Mouse (Mus musculus) stomach, embryonic 16.5 days (tissue): ENCODE results near the gene Actb. TPM values are rescaled to one million over a fixed set of nuclear protein-coding genes. Genes with fewer than 3 reads are reported as not detected.

ENCODE experiments used
- ATAC-seq: fragments of 200-750 bp; cut with Nextera tagmentation; 2 replicates; pipeline ENCODE4 v1.8.0; 2017; ENCODE audit warnings: moderate number of reproducible peaks, moderate TSS enrichment; ENCODE audit not compliant: insufficient read depth, low FRiP score
- H3K27ac ChIP-seq: fragments of 300-500 bp; sonication (generic); 2 replicates; pipeline ENCODE4 v1.5.1; 2014; ENCODE audit warnings: low read length
- H3K27me3 ChIP-seq: fragments of 300-500 bp; sonication (generic); 2 replicates; pipeline ENCODE4 v1.6.1; 2014; ENCODE audit warnings: low read length, control low read depth, mixed read lengths; ENCODE audit not compliant: control insufficient read depth, insufficient read depth
- H3K36me3 ChIP-seq: fragments of 300-500 bp; sonication (generic); 2 replicates; pipeline ENCODE4 v1.6.1; 2014; ENCODE audit warnings: low read length; ENCODE audit not compliant: control insufficient read depth, insufficient read depth
- H3K4me1 ChIP-seq: fragments of 300-500 bp; sonication (generic); 2 replicates; pipeline ENCODE4 v1.6.1; 2014; ENCODE audit warnings: low read length, control low read depth, mixed read lengths; ENCODE audit not compliant: control insufficient read depth, insufficient read depth
- H3K4me2 ChIP-seq: fragments of 300-500 bp; sonication (generic); 2 replicates; pipeline ENCODE4 v1.6.1; 2014; ENCODE audit warnings: low read depth, low read length, mixed read lengths
- H3K4me3 ChIP-seq: fragments of 300-500 bp; sonication (generic); replicated peaks from 2 replicates; pipeline ENCODE4 v1.5.1; 2014; ENCODE audit warnings: mild to moderate bottlenecking, low read length
- H3K9ac ChIP-seq: fragments of 300-500 bp; sonication (generic); 2 replicates; pipeline ENCODE4 v1.6.1; 2014; ENCODE audit warnings: low read length
- H3K9me3 ChIP-seq: fragments of 300-500 bp; sonication (generic); replicated peaks from 2 replicates; pipeline ENCODE4 v1.6.1; 2016; ENCODE audit warnings: low read length, control low read depth; ENCODE audit not compliant: control insufficient read depth
- WGBS: fragments of 180-500 bp; shearing (Covaris S2); extraction: QIAGEN DNeasy Blood & Tissue Kit; methylation state at CpG from one replicate; pipeline ENCODE4 v1.1.7; 2014; 5-methylcytosine and 5-hydroxymethylcytosine counted together
- polyA plus RNA-seq: library from polyadenylated mRNA; unstranded; fragments of >200 nt; fragmentation: Nextera tagmentation; extraction: Ambion mirVana; gene quantifications from 2 replicates; pipeline ENCODE4 v1.2.1, GENCODE M21; 2015

Actb gene
- polyA plus RNA-seq, 1 experiment from 2014 or later, result 15,131 TPM

DNA sequence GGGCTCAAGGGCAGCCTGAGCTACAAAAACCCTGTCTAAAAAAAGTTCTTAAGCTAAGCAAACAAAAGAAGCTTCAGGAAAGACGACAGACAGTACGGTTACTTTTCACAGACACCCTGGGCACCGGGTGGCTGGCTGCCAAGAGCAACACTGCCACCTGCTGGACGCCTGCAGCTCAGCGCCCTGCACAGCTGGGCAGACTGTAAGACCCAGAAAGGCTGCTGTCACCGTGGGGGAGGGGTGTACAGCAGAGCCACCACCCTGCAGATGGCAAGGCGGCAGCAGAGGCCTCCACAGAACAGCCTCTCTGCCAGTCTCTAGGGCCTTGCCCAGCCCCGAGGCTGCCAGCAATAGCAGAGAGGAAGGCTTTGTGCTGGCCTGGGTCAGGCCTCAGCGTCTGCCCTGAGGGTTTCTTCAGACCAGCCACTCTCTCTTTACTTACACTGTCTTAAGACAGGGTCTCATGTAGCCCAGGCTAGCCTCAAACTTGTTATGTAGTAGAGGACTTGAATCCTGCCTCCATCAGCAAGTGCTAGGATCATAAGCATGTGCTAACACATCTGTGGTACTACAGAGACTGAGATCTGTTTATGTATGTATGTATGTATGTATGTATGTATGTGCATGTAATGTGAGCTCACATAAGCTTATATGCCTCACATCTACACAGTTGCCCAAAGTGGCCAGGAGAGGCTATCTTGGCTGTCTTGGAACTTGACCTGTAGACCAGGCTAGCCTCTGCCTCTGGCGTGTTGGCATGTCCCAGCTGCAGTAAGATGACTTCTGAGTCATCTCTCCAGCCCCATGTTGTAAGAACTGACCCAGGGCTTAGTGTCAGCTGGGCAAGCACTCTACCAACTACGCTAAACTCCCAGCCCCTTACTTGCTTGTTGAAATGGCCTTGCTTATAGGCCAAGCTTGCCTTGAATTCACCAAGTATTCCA, 28.9 kb downstream of the Actb start:
- no peak overlapping the region for H3K4me2 ChIP-seq
- H3K4me1 ChIP-seq, result peaks cover 3% of the 10 kb centered on the region; the same call in 1 of the 2 replicates
- H3K27ac ChIP-seq, result no peak overlapping the region
- no peaks in the 10 kb centered on the region for H3K9me3 ChIP-seq
- no peaks in the 10 kb centered on the region for H3K27me3 ChIP-seq
- WGBS, result 33% methylated on average over 11 of the region's 11 CpGs
- peak; percentile 59 for ATAC-seq
- H3K36me3 ChIP-seq, result peaks cover 7% of the 10 kb centered on the region; the same call in 1 of the 2 replicates
- H3K9ac ChIP-seq, result no peak overlapping the region
- no peak overlapping the region for H3K4me3 ChIP-seq

DNA sequence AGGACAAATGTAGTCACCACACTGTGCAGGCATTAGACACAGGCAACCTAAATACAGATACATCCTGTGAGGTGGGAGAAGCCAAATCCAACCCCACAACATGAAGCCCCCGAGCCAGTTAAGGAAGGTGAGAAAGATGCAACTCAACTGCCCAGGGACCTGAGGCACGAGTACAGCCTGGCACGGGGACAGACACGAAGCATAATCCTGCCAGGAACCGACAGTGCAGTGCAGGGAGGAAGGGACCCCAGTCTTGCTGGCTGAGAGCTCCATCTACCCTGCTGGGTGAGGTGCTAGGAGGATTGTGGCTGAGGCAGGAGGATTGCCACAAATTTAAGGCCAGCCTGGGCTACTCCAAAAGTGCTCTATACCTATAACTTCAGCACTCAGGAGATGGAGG, 29.7 kb downstream of the Actb start:
- Histone ChIP-seq H3K27me3 (no peaks in the 10 kb centered on the region), H3K4me1 (peaks cover 3% of the 10 kb centered on the region; the same call in 1 of the 2 replicates), H3K27ac (no peak overlapping the region), H3K4me3 (no peak overlapping the region), H3K9ac (no peak overlapping the region), H3K9me3 (no peaks in the 10 kb centered on the region), H3K4me2 (no peak overlapping the region), H3K36me3 (peaks cover 7% of the 10 kb centered on the region; the same call in 1 of the 2 replicates)
- 89% methylated on average over 5 of the region's 5 CpGs for WGBS
- no peak for ATAC-seq

DNA sequence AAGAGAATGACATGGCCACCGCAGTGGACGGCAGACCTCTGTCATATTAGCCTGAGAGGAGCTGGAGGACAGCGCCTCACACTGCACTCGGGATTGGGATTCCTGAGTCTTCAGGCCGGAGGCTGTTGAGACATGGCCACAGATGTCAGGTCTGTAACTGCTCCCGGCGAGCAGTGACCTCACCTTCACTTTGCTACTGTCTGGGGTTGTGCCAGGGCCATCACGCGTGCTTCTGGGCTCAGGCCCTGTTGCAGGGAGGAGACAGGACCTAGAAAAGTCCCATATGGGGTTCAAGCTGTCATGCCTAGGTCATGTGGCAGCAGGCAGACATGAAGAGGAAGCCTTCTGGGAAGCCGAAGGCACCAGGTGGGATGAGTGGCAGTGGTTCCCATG, 31.0 kb downstream of the Actb start:
- no peak for ATAC-seq
- peaks cover 7% of the 10 kb centered on the region; the same call in 1 of the 2 replicates for H3K36me3 ChIP-seq

DNA sequence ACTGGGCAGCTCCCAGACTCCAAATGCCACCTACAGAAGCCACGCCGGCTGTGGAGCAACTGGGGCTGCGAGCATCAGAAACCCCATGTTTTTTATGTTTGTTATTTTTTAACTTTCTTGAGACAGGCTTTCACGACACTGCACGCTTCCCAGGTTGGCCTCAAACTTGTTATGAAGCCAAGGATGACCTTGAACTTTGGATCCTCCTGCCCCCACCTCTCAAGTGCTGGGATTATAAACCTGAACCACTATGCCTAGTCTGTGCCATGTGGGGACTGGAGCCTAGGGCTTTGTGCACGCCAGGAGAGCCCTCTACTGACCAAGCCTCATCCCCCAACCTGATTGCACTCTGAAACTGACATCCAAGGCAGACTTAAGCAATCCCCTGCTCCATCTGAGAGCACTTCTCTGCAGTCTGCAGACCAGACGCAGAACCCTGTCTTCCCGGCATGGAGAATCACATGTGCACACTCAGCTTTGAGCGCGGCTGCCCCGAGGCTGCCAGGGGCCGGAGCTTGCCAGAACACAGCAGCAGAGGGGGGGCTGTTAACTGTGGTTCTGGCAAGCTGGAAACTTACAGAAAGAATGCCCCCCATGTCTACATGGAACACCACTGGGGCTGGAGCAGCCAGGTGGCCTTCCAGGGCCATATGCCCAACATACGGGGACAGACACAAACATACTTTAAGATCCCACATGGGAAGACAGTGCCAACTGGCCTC, 31.6 kb downstream of the Actb start:
- Histone ChIP-seq H3K9me3 (no peaks in the 10 kb centered on the region), H3K4me2 (no peak overlapping the region), H3K27ac (no peak overlapping the region), H3K36me3 (peaks cover 7% of the 10 kb centered on the region; the same call in 1 of the 2 replicates), H3K9ac (no peak overlapping the region; the same call in 1 of the 2 replicates), H3K27me3 (no peaks in the 10 kb centered on the region), H3K4me1 (no peaks in the 10 kb centered on the region), H3K4me3 (no peak overlapping the region)
- WGBS, result 88% methylated on average over 13 of the region's 13 CpGs
- no peak for ATAC-seq

More for the DNA sequence above, 31.0 kb downstream of the Actb start:
- Histone ChIP-seq H3K9ac (no peak overlapping the region), H3K4me3 (no peak overlapping the region), H3K4me2 (no peak overlapping the region), H3K27ac (no peak overlapping the region), H3K9me3 (no peaks in the 10 kb centered on the region), H3K27me3 (no peaks in the 10 kb centered on the region), H3K4me1 (no peaks in the 10 kb centered on the region)
- 89% methylated on average over 10 of the region's 10 CpGs for WGBS

DNA sequence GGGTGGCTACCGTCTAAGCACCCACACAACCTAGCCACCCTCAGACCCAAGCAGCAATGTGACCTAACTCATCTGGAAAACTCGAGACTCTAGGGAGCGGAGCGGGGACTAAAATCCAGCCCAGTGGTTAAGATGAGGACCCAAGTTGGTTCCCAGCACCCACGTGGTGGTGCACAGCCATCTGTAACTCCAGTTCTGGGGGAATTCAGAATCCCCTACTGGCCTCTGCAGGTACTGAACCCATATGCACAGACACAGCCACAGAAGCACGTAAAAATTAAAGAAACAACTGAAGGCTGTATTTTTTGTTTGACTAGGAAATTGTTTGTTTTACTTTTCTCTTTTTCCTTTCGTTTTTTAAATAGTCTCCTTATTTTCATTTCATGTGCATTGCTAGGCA, 32.8 kb downstream of the Actb start:
- no peaks in the 10 kb centered on the region for H3K4me1 ChIP-seq
- H3K4me2 ChIP-seq, result no peak overlapping the region
- no peak for ATAC-seq
- H3K27ac ChIP-seq, result no peak overlapping the region
- H3K4me3 ChIP-seq, result no peak overlapping the region
- 94% methylated on average over 7 of the region's 7 CpGs for WGBS
- H3K9ac ChIP-seq, result no peak overlapping the region
- peaks cover 7% of the 10 kb centered on the region; the same call in 1 of the 2 replicates for H3K36me3 ChIP-seq
- no peaks in the 10 kb centered on the region for H3K9me3 ChIP-seq
- no peaks in the 10 kb centered on the region for H3K27me3 ChIP-seq

DNA sequence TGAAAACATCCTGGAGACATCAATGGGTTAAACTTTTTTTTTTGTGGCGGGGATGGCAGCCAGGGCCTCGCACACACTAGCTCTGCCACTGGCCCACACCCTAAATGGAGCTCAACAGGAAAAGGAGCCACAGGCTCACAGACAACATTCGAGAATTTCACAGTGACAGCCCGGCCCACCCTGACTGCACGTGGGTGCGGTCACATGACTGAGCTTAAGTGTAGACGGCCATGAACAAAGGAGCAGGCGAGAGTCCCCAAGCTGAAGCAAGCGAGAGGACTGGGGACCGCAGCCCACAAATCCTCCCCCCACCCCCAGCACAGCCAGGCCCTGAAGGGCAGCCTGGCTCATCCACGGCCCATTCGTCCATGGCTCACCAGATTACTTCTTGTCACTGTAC, 34.8 kb downstream of the Actb start:
- H3K4me2 ChIP-seq, result no peak overlapping the region
- H3K27me3 ChIP-seq, result no peaks in the 10 kb centered on the region
- H3K36me3 ChIP-seq, result no peaks in the 10 kb centered on the region
- no peak overlapping the region for H3K4me3 ChIP-seq
- no peak for ATAC-seq
- no peak overlapping the region for H3K27ac ChIP-seq
- no peak overlapping the region for H3K9ac ChIP-seq
- 63% methylated on average over 12 of the region's 12 CpGs for WGBS
- H3K9me3 ChIP-seq, result no peaks in the 10 kb centered on the region
- no peaks in the 10 kb centered on the region for H3K4me1 ChIP-seq

DNA sequence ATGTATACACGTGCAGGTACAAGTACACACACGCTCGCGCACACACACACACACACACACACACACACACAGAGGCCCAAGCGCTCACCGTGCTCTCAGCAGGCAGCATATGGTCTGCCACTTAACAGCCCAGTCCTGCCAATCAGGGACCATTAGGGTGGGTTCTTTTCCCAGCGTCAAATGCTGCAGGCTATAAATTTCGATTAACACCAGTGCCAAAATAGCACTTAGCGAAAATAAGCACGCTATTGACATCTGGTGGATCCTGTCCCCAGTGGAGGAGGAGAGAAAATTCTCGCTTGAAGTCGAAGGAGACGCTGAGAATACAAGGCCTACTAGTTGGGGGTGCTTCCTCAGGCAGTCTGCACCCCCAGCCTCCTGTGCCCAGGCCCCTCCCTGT, 37.1 kb downstream of the Actb start:
- Histone ChIP-seq H3K4me3 (no peak overlapping the region), H3K27me3 (no peaks in the 10 kb centered on the region), H3K9ac (no peak overlapping the region), H3K4me1 (no peaks in the 10 kb centered on the region), H3K4me2 (no peak overlapping the region), H3K9me3 (no peaks in the 10 kb centered on the region), H3K36me3 (no peaks in the 10 kb centered on the region), H3K27ac (no peak overlapping the region)
- 70% methylated on average over 13 of the region's 13 CpGs for WGBS
- no peak for ATAC-seq

DNA sequence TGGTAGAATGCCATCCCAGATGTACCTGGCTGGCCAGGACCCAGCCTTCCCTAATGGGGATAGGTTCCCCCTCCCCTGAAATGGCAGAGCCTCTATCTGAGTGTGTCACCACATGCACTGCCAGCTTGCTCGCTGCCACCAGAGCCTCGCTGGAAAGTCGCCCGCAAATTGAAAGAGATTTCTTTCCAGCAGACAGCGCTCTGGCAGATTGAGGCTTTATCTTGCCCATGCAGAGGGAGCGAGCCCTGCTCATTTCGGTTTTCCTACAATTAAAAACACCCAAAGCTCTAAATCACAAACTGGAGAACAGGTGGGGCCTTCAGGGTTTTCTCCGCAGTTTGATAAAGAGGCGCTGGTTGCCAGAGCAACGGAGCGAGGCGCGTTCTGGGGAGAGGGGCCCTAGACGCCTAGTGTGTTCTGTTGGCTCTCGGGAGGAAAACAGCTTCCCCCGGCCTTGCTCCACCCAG, 48.8 kb downstream of the Actb start:
- no peak for ATAC-seq
- no peak overlapping the region for H3K4me3 ChIP-seq
- no peak overlapping the region for H3K9ac ChIP-seq
- H3K9me3 ChIP-seq, result 0 out of 2 replicates have a peak, but pooled peaks cover 3% of the 10 kb centered on the region
- H3K4me2 ChIP-seq, result no peak overlapping the region
- no peaks in the 10 kb centered on the region for H3K27me3 ChIP-seq
- no peaks in the 10 kb centered on the region for H3K4me1 ChIP-seq
- H3K27ac ChIP-seq, result no peak overlapping the region
- no peaks in the 10 kb centered on the region for H3K36me3 ChIP-seq
- WGBS, result 38% methylated on average over 16 of the region's 16 CpGs

DNA sequence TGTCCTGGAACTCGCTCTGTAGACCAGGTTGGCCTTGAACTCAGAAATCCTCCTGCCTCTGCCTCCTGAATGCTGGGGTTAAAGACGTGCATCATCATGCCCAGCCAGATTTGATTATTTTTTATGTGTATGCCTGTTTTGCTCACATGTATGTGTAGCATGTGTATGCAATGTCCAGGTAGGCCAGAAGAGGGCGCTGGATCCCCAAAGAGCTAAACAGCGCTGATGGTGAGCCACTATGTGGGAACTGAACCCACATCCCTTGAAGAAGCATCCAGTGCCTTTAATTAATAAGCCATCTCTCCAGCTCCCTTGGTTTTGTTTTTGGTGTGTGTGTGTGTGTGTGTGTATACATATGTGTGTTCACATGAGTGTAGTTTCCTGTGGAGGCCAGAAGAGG, 50.1 kb downstream of the Actb start:
- H3K27ac ChIP-seq, result no peak overlapping the region
- no peak overlapping the region for H3K9ac ChIP-seq
- ATAC-seq, result no peak
- 0 out of 2 replicates have a peak, but pooled peaks cover under 1% of the 10 kb centered on the region for H3K4me1 ChIP-seq
- no peaks in the 10 kb centered on the region for H3K36me3 ChIP-seq
- H3K27me3 ChIP-seq, result no peaks in the 10 kb centered on the region
- H3K9me3 ChIP-seq, result 0 out of 2 replicates have a peak, but pooled peaks cover 3% of the 10 kb centered on the region
- WGBS, result 76% methylated on average over 4 of the region's 4 CpGs
- no peak overlapping the region for H3K4me3 ChIP-seq
- H3K4me2 ChIP-seq, result no peak overlapping the region
